12 mouse cellular contexts compared by ENCODE assay signal in genomic region chr9:48724733-48725132, GRCm38 (mm10).
"Had no signal": no experiment of that assay in that cellular context is flagged by ENCODE, and none has a peak within 500 bp of the region (broad histone marks: within the 10 kb centered on the region; RNA-seq: fewer than 3 reads in every experiment).

No protein-coding gene starts in this region.

- ATAC-seq: midbrain, embryonic 15.5 days had no signal

- H3K27me3 ChIP-seq: megakaryocyte, embryonic 14.5 days; midbrain, embryonic 15.5 days; neural tube, embryonic 12.5 days had no signal

- H3K36me3 ChIP-seq: limb, embryonic 10.5 days; midbrain, embryonic 15.5 days; neural tube, embryonic 12.5 days had no signal

- H3K9ac ChIP-seq: liver, embryonic 14.5 days; midbrain, embryonic 15.5 days; neural tube, embryonic 12.5 days had no signal

- H3K9me3 ChIP-seq: limb, embryonic 10.5 days; megakaryocyte, embryonic 14.5 days; midbrain, embryonic 15.5 days; neural tube, embryonic 12.5 days had no signal

- H3K27ac ChIP-seq: liver, embryonic 14.5 days; macrophage; midbrain, embryonic 15.5 days; neural tube, embryonic 12.5 days had no signal

- H3K4me3 ChIP-seq: limb, embryonic 10.5 days; midbrain, embryonic 15.5 days; neural tube, embryonic 12.5 days had no signal

- DNase-seq: kidney, adult 8-10 months; kidney, postnatal 25 days; layer of hippocampus, adult 9-11 months; lung, adult 2 months; thymus, postnatal 4 days had no signal

- H3K4me2 ChIP-seq: midbrain, embryonic 11.5 days; midbrain, embryonic 15.5 days; neural tube, embryonic 12.5 days had no signal
